Mouse (Mus musculus) gastrocnemius, postnatal 4 days (tissue): ENCODE data around the gene Agk. TPM values are rescaled to one million over a fixed set of nuclear protein-coding genes. Genes with fewer than 3 reads are reported as not detected.

ENCODE experiments used
- DNase-seq, 2 experiments: peaks; one replicate each; pipeline ENCODE4 v3.0.0; 2021 to 2022; ENCODE audit warnings: low spot score in 2 of 2, mixed read lengths in 2 of 2
- long read RNA-seq, 2 experiments: library from polyadenylated mRNA; stranded (forward); transcript quantifications; one replicate each; pipeline ENCODE4 v2.0.0; 2021
- total RNA-seq, 2 experiments: library from RNA; stranded (reverse); gene quantifications; 2 replicates each; pipeline ENCODE4 v1.2.3; 2021

Gene Agk
- 10 to 100 TPM; 16.0 to 18.6 TPM for total RNA-seq
- long read RNA-seq, experiment 1, transcript Agk-201 (16 exons, 2,531 nt): major isoform, 29 of 39 reads
- long read RNA-seq, experiment 1, partial matches to known transcripts: 6 of 39 reads
- long read RNA-seq, experiment 1, other reads (novel, unspliced or antisense): 4 of 39 reads
- long read RNA-seq, experiment 2, transcript Agk-201 (16 exons, 2,531 nt): major isoform, 32 of 44 reads
- long read RNA-seq, experiment 2, partial matches to known transcripts: 4 of 44 reads
- long read RNA-seq, experiment 2, other reads (novel, unspliced or antisense): 8 of 44 reads

DNA sequence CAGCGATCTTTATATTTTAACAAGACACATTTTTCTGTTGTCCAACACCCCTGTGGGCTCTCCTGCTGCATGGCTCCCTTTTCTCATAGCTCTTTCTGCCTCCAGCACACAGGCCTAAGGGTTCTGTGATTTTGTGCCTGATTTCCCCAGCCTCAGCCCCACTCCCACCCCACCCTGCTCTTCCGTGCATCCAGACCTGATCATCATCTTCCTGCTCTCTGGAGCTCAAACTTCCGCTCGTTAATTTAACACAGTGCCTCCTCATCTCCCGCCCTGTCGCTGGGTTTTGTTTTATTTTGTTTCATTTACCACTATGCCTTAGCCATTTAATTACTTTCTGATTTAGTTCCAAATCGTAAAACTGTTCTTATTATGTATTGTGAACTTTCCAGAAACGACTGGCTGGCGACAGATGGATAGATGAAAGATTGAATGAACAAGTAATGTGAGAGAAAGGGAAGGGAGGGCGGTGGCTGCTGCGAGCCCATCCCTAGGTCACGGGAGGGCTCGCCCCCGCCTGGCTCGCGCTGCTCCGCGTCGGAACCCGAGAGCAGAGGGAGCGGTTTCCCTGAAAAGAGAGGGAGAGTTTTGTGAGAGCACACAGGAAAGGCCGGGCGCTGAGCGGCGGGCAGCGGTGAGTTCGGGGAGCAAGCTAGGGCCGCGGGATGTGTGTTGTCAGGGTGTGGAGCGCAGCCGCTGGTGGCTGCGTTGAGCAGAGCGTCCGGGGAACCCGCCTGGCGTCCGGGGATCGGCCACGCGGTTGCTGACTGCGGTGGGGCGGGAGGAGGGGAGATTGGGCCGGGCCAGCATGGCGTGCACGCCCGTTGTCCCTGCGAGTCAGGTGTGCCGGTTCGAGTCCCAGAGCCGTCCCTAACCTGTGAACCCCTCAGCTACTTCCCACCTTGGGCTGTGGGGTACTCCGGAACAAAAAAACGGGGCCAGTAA is at the start of gene Agk:
TSS of gene Agk (plus strand) at position 276 of the 945 bp plus-strand sequence.
- peak; percentile 67 to 75 for DNase-seq

DNA sequence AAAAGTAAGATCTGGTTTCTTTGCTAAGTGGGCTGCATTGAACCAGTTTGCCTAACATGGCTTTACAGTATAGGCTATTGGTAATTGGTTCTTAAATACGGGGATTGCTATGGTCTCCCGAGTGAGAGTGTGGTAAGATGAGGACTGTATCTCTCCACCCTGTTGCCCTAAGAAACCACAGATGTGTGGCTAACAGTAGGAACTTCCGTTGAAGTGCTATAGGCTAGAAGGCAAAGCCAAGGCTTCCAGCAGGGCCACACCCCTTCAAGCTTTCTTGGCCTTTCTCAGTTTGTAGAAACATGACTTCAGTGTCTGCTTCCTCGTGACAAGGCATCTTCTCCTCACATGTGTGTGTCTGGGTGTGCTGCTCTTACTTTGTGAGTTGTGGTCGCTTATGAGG is 24.3 kb upstream of the Agk start:
- no peak for DNase-seq

DNA sequence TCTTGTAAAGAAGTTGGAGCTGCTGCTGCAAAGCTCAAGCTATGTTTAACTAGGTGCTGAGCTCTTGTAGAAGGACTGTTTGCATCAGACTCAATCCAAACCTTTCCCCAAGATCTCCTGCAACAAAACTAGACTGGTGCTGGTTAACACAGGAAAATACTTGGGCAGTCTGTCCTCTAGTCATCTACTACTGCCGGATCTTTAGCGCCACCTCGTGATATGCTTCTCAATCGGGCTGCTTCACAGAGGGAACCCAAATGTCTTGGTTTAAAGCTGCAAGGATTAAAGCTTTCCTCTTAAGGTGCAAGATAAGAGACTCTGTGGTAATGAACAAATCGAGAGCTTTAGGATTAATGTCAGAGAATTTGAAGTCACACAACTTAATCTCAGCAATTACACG is 21.6 kb upstream of the Agk start:
- peak in 1 of 2 experiments; percentile 38 for DNase-seq

DNA sequence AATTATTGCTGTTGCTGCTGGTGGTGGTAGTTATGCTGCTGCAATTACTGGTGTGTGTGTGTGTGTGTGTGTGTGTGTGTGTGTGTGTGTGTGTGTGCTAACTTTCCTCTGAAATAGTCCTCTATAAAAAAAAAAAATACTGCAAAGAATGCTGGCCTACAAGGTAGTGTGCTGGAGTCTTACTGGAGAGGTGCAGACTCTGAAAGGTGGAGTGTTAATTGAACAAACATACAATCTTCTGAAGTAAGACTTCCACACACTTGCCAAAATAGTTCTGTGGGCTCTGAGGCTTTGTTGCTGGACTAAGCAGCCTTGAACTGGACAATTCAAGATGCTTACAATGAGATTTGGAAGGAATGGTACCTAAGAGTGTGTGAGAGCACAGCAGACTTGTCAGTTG is 20.0 kb upstream of the Agk start:
- no peak for DNase-seq

DNA sequence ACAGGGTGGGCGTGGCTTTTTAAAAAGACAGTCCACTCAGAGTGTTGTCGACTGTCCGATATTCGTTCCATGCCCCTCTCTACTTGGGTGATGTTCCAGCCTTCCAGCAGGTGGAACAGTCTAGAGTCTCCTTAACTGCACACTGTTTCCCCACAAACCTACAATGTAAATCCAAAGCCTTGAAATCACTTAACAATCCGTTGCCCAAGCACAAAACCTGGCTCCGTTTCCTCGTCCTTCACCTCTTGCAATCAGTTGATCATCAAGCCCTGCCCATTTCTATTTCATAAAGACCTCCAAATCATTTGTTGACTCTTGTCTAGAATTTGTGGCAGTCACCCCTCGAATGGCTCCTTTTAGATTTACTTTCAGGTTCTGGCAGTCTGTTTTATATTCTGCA is 1.4 kb downstream of the Agk start:
- no peak for DNase-seq

DNA sequence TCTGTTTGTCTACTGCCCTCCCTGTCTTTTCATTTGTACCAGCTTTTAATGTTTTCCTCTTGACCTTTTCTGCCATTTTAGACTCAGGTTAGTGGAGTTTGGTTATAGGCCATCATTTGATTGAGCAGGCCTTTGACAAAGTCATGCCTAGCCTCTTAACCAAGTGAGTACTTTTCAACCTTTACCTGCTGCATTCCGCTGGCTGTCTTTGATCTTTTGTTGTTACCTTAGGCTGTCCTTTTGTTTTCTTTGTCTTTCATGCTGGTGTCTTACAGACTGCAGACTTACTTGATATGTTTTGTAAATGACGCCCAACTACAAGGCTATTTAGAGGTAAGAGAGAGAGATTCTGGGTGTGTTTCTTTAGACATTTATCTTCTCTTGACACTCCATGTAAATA is 8.5 kb downstream of the Agk start:
- DNase-seq: no peak

DNA sequence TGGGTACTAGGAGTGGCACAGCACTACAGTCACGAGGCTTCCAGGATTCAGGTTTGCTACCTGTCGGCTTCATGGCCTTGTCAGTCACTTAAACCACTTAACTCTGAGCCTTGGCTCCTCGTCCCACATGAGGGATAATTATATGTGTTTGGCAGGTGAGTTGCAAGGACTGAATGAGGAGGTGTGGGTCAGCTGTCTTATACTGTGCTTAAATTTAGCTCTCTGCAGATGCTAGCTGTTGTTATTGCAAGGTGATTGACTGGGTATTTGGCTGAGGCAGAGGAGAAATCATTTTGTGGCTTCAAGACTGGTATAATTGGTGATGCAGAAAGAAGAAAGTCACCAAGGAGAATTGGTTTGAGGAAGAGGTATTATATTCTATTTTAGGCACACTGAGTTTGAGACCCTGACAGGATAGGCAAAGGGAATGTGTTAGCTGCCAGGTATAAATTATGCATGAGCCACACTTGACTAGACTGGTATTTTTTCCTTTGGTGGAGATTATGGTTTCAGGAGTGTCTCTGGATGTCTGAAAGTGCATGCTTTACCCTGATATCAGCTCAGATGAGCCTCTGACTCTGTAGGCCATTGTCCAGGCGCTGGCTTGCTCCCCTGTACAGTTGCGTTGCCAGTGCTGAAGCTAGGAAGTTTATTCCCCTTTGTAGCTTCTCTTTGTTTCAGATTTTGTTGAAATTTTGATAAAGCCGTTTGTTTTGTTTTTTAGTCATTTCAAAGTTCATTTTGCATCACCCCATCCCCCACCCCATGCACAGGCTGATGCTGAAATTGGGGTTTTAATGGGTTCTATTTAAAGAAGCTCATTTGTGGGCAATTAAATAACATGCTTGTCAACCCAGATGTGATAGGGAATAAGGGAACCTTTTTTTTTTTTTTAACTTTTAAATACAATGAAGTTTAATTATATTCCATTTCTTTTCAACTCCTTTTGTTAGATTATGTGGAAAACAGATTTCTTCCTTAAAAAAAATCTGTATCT is 12.1 kb downstream of the Agk start:
- no peak for DNase-seq

DNA sequence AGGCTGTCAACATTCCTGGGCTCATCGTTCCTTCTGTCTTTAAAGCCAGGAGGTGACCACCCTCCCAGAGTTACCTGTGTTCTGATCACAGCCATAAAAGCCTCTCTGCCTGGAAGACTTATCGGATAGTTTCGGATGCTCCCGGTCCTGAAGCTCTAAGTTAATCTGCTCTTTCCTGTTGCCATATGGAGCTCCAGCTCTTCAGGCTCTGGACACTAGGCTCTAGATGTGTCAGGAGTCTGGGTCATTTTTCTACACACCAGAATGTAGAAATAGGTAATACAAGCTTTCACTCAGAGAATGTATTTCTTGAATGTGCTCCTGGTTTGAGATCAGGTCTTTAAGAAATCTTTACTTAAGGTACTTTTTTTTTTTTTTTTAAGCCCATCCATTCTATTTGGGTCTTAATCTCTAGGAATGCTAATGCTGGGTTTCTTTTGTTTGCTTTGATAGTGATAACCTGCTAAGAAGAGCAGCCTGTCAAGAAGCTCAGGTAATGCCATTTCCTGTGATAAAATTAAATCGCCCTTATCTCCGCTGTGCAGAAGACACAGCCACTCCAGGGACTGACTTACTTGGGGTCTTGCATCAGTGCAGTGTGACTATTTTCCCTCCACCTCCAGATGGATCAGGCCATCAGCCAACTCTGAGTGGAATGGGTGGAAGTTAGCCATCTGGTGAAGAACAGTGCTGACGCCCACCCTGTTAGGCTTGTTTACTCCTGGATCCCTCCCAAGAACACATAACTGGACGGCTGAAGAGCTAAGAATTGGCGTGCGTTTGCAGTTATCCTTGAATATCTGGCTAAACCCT is 22.2 kb downstream of the Agk start:
- DNase-seq: peak in 1 of 2 experiments; percentile 47

DNA sequence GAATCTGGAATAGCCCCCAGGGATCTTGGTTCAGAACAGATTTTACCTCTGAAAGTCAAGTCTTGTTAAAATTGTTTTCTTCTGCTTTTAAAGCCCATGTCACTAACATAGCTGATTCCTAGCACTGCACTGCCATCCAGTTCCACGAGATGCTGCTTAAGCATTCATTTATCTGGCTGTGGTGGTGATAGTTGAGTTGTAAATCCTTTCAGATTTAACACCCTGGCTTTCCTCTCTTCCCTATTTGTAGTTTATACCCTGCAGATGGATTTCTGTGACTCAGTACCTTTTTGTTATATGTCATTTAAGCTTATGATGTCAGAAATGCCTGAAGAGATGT is 22.8 kb downstream of the Agk start:
- DNase-seq: no peak

DNA sequence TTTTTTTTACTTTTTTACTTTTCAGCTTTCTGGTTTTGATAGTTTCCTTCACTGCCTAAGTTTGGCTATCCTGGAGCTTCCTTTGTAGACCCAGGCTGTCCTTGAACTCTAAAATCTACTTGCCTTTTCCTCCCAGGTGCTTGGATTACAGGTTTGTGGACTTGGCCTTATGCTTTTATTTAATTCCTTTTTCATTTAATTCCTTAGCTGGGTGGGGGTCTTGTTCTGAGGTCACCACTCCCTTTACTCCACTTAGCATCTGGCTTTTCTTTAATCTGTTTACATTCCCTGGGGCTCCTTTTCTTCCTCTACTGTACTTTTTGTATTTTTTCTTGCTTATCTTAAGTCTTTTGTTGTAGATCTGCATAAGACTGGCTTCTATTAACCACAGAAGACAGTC is 25.1 kb downstream of the Agk start:
- DNase-seq: no peak

DNA sequence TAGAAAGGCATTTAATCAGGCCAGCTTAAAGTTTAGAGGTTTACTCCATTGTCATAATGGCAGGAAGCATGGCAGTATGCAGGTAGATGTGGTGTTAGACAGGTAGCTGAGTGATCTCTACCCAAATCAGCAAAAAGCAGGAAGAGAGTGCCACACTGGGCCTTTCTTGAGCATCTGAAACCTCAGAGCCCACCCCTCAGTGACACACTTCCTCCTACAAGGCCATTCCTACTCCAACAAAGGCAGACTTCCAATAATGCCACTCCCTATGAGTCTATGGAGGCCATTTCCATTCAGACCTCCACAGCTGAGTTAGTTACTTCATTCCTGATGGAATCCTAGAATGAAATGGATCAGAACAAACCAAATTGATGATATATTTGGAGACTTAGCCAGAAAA is 25.9 kb downstream of the Agk start:
- DNase-seq: no peak

DNA sequence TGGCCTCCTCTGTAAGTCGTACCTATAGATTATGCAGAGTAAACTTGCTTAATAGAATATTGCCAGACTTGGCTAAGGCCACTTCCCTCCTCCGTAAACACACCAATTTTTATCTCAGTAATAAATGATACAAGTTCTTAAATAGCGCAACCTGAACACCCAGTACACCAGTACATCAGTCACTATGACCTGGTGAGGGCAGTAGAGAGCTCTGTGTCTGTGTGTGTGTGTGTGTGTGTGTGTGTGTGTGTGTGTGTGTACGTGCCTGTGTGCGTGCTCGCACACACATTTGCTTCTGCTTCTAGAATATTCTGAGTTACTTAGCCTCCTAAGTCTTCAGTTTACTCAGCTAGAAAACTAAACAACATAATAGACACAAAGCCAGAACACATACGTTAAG is 28.4 kb downstream of the Agk start:
- DNase-seq: no peak

DNA sequence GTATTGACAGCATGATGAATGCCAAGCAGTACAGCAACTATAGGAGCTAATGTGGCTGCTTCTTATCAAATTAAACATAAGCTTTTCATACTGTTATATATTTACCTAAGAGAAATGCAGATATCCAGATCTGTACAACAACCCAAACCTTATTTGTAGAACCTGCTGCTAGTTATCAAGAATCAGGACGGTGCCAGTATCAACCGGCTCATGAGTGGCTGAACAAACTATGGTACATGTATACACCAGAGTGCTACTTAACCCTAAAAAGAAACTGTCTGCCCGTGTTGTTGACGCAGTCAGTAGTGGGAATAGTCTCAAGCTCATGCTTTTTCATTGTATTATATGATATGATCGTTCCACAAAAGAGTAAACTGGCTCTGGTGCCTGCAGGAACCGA is 46.1 kb downstream of the Agk start:
- no peak for DNase-seq

DNA sequence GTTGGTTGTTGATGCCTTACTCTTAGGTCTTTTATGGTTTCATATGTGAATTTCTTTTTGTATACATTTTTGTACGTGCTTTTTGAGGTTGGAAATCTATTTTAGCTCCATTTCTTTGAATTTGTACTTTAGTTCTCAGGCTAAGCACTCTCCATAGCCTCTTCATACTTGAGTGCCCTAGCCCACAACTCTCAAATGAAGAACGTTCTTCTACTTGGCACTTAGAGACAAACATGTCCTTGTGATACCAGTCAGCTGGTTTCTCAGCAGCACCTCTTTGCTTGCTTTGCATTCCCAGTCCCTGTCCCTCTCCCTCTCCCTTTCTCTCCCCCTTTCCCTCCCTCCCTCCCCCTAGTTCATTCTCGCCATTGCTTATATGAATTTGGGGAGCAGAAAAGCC is 55.2 kb downstream of the Agk start:
- DNase-seq: no peak

DNA sequence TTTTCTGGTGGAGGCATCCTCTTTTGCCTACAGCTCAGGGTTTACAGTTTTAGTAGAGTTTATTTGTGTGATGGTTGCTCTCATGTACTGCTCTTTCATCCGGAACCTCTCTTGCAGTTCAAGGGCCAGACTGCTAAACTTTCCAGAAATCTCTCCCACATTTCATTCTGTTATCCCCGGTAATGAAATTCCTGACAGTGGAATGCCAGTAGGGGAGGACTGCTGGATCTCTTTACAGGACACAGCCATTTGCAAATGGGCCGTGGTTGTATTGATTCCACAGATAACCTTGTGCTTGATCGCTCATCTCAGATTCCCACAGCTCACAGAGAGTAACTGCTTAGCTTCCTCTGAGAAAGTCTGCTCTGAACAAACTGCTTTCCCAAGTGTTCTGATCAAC is 56.9 kb downstream of the Agk start:
- DNase-seq: no peak

DNA sequence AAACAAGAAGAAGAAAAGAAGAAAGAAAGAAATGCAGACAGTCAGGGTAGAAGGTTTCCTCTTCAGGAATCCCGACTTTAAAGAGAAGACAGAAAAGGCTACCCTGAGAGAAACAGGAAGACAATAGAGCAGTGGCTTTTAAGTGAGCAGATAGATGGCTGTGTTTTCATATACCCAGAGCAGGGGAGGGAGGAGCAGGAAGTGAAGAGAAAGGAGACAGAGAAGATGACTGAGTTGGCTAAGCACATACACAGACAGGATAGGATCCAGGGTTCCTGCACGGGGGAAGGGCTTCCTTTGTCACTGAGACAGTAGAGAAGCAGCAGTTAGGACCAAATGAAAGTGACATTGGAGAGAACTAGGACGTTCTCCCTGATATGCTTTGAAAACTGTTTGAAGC is 60.7 kb downstream of the Agk start:
- no peak for DNase-seq

DNA sequence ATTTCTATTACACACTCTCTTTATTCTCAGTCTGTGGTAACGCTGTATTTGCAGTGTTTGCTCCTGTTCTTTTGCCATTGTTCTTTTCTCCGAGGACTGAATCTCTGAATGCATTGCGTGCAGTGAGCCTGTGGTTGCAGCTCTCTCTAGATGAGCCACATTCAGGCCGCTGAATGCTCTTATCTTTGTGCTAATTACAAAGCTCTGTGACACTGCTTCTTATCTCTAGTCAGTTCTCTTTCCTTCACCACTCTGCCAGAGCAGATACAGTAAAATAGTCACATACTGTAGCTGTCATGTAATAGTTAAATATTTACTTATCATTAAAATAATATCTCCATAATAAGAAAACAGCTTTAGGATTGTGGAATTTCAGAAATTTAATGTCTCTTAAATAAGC is 63.7 kb downstream of the Agk start:
- DNase-seq: no peak

DNA sequence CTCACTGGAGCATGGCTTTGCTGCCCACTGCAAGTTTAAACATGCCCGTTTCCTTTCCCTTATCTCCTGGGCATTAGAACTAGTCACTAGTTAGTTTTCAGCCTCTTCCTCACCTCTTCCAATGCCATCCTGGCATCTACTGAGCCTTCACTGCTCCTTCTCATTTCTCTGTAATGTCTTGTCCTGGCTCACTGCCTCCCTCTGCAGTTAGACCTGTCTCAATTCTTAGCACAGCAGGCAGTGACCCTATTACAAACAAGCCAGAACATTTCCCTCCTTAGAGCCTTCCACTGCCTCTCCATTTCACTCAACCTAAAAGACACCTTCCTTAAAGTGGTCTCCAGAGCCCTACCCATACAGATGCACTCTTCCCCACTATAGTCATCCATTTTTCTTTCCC is 66.0 kb downstream of the Agk start:
- no peak for DNase-seq

DNA sequence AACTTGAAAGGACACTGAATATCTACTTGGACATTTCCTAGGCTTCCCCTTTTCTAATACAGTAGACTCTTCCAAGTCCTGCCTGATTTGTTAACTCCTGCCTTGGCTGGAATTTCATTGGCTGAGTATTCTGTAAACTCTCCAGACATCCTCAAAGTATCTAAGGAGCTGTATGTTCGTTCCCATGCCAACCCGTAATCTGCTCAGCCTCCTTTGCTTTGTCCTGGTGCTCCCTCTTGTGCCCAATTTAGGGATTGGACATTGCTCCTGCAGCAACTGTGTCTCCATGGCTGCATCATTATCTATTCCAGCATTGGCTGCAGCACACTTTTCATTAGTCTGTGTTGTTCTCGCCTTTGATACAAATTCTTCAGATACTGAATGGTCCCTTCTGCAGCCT is 68.2 kb downstream of the Agk start:
- peak in 1 of 2 experiments; percentile 60 for DNase-seq

DNA sequence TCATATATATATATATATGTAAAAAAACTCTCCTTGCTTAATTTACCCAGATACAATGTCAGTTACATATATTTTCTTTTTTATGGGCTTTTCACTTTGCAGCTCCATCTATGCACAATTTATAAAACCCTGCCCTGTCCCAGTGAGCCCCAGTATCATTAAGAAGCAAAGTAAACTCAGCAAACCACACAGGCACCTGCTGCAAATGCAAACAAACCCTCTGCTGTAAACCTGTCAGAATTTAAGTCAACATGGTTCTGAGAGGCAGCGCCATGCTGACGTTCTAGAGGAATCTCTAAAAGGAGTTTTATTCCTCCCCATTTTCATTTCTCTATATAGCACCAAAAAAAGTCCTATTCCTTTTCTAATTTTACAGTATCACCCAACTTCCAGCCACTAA is 77.1 kb downstream of the Agk start:
- no peak for DNase-seq
